Mouse (Mus musculus) forebrain, embryonic 13.5 days (tissue): ENCODE results near the gene Ambp. TPM values are rescaled to one million over a fixed set of nuclear protein-coding genes. Genes with fewer than 3 reads are reported as not detected.
A peak's percentile ranks its signal among the peaks of the same experiment; 100 is the strongest.

Source experiments
- ATAC-seq: fragments of 200-750 bp; cut with Nextera tagmentation; 2 replicates; pipeline ENCODE4 v1.8.0; 2017
- H3K27ac ChIP-seq: fragments of 300-500 bp; sonication (generic); 2 replicates; pipeline ENCODE4 v1.5.1; 2015; ENCODE audit warnings: inconsistent platforms, mild to moderate bottlenecking, moderate library complexity
- H3K27me3 ChIP-seq: fragments of 300-500 bp; sonication (generic); 2 replicates; pipeline ENCODE4 v1.6.1; 2015; ENCODE audit warnings: mild to moderate bottlenecking, inconsistent platforms
- H3K36me3 ChIP-seq: fragments of 300-500 bp; sonication (generic); 2 replicates; pipeline ENCODE4 v1.6.1; 2015; ENCODE audit warnings: mild to moderate bottlenecking, inconsistent platforms; ENCODE audit not compliant: poor library complexity, severe bottlenecking
- H3K4me1 ChIP-seq: fragments of 300-500 bp; sonication (generic); 2 replicates; pipeline ENCODE4 v1.6.1; 2015; ENCODE audit warnings: inconsistent platforms
- H3K4me2 ChIP-seq: fragments of 300-500 bp; sonication (generic); 2 replicates; pipeline ENCODE4 v1.6.1; 2015; ENCODE audit warnings: inconsistent platforms, mild to moderate bottlenecking, moderate library complexity
- H3K4me3 ChIP-seq: fragments of 300-500 bp; sonication (generic); 2 replicates; pipeline ENCODE4 v1.5.1; 2015; ENCODE audit warnings: mild to moderate bottlenecking, inconsistent platforms
- H3K9ac ChIP-seq: fragments of 300-500 bp; sonication (generic); 2 replicates; pipeline ENCODE4 v1.6.1; 2015; ENCODE audit warnings: mild to moderate bottlenecking, inconsistent platforms
- H3K9me3 ChIP-seq: fragments of 300-500 bp; sonication (generic); replicated peaks from 2 replicates; pipeline ENCODE4 v1.6.1; 2016; ENCODE audit warnings: inconsistent platforms
- WGBS: fragments of 180-500 bp; shearing (Covaris S2); methylation state at CpG from one replicate; pipeline ENCODE4 v1.1.7; 2015; 5-methylcytosine and 5-hydroxymethylcytosine counted together
- polyA plus RNA-seq: library from polyadenylated mRNA; unstranded; fragments of >200 nt; fragmentation: Nextera tagmentation; extraction: Ambion mirVana; gene quantifications from 2 replicates; pipeline ENCODE4 v1.2.1, GENCODE M21; 2015

Gene Ambp
- polyA plus RNA-seq, 1 experiment from 2014 or later, result 0.22 TPM

GRCm38 (mm10) chr4:63158961-63159592 lies 4.5 kb upstream of the Ambp start:
- H3K4me2 ChIP-seq, result no peak overlapping the region
- no peaks in the 10 kb centered on the region for H3K27me3 ChIP-seq
- H3K36me3 ChIP-seq, result no peaks in the 10 kb centered on the region
- no peak overlapping the region for H3K4me3 ChIP-seq
- ATAC-seq, result peak; percentile 90
- WGBS, result 17% methylated on average over 5 of the region's 5 CpGs
- no peaks in the 10 kb centered on the region for H3K4me1 ChIP-seq
- H3K27ac ChIP-seq, result no peak overlapping the region
- H3K9me3 ChIP-seq, result no peaks in the 10 kb centered on the region
- no peak overlapping the region for H3K9ac ChIP-seq

GRCm38 (mm10) chr4:63158192-63158591 lies 3.6 kb upstream of the Ambp start:
- Histone ChIP-seq H3K4me1 (no peaks in the 10 kb centered on the region), H3K36me3 (no peaks in the 10 kb centered on the region), H3K9ac (no peak overlapping the region), H3K4me3 (no peak overlapping the region), H3K4me2 (no peak overlapping the region), H3K27ac (no peak overlapping the region), H3K27me3 (no peaks in the 10 kb centered on the region), H3K9me3 (no peaks in the 10 kb centered on the region)
- WGBS, result 90% methylated on average over 7 of the region's 7 CpGs
- ATAC-seq, result no peak

- 69% methylated on average over 8 of the region's 8 CpGs for WGBS
Observed at GRCm38 (mm10) chr4:63156726-63157634, 2.4 kb upstream of the Ambp start.

GRCm38 (mm10) chr4:63155596-63155995 lies 997 bp upstream of the Ambp start:
- Histone ChIP-seq H3K9me3 (no peaks in the 10 kb centered on the region), H3K9ac (no peak overlapping the region), H3K36me3 (no peaks in the 10 kb centered on the region), H3K27ac (no peak overlapping the region), H3K27me3 (no peaks in the 10 kb centered on the region), H3K4me2 (no peak overlapping the region), H3K4me3 (no peak overlapping the region), H3K4me1 (no peaks in the 10 kb centered on the region)
- ATAC-seq, result no peak
- 67% methylated on average over 2 of the region's 2 CpGs for WGBS

More at GRCm38 (mm10) chr4:63156726-63157634, 2.4 kb upstream of the Ambp start:
- ATAC-seq, result no peak
- Histone ChIP-seq H3K9me3 (no peaks in the 10 kb centered on the region), H3K4me3 (no peak overlapping the region), H3K27ac (no peak overlapping the region), H3K9ac (no peak overlapping the region), H3K36me3 (no peaks in the 10 kb centered on the region), H3K4me1 (no peaks in the 10 kb centered on the region), H3K4me2 (no peak overlapping the region), H3K27me3 (no peaks in the 10 kb centered on the region)

- H3K4me2 ChIP-seq, result no peak overlapping the region
- no peak overlapping the region for H3K4me3 ChIP-seq
- 76% methylated on average over 4 of the region's 4 CpGs for WGBS
- no peak overlapping the region for H3K9ac ChIP-seq
- no peaks in the 10 kb centered on the region for H3K36me3 ChIP-seq
- ATAC-seq, result no peak
- H3K4me1 ChIP-seq, result no peaks in the 10 kb centered on the region
- no peak overlapping the region for H3K27ac ChIP-seq
- H3K27me3 ChIP-seq, result no peaks in the 10 kb centered on the region
- no peaks in the 10 kb centered on the region for H3K9me3 ChIP-seq
Observed at GRCm38 (mm10) chr4:63154028-63154427, 571 bp downstream of the Ambp start.

GRCm38 (mm10) chr4:63151127-63151526 lies 3.5 kb downstream of the Ambp start:
- no peak overlapping the region for H3K27ac ChIP-seq
- 90% methylated on average over 6 of the region's 6 CpGs for WGBS
- no peaks in the 10 kb centered on the region for H3K36me3 ChIP-seq
- peaks cover 9% of the 10 kb centered on the region; the same call in 1 of the 2 replicates for H3K9me3 ChIP-seq
- H3K27me3 ChIP-seq, result no peaks in the 10 kb centered on the region
- H3K4me3 ChIP-seq, result no peak overlapping the region
- no peak overlapping the region for H3K4me2 ChIP-seq
- H3K9ac ChIP-seq, result no peak overlapping the region
- peak; percentile 27; the same call in 1 of the 2 replicates for ATAC-seq
- H3K4me1 ChIP-seq, result no peaks in the 10 kb centered on the region

GRCm38 (mm10) chr4:63147268-63147667 lies 7.3 kb downstream of the Ambp start:
- 94% methylated on average over 6 of the region's 6 CpGs for WGBS
- ATAC-seq, result no peak

GRCm38 (mm10) chr4:63129891-63130624 lies 24.5 kb downstream of the Ambp start:
- no peaks in the 10 kb centered on the region for H3K9me3 ChIP-seq
- ATAC-seq, result no peak
- 90% methylated on average over 5 of the region's 5 CpGs for WGBS
- no peak overlapping the region for H3K9ac ChIP-seq
- no peak overlapping the region for H3K4me2 ChIP-seq
- no peaks in the 10 kb centered on the region for H3K27me3 ChIP-seq
- H3K4me1 ChIP-seq, result no peaks in the 10 kb centered on the region
- no peak overlapping the region for H3K4me3 ChIP-seq
- H3K27ac ChIP-seq, result no peak overlapping the region
- H3K36me3 ChIP-seq, result peaks cover 32% of the 10 kb centered on the region

More at GRCm38 (mm10) chr4:63147268-63147667, 7.3 kb downstream of the Ambp start:
- Histone ChIP-seq H3K36me3 (no peaks in the 10 kb centered on the region), H3K4me2 (no peak overlapping the region), H3K27me3 (no peaks in the 10 kb centered on the region), H3K9me3 (peaks cover 13% of the 10 kb centered on the region; the same call in 1 of the 2 replicates), H3K4me3 (no peak overlapping the region), H3K9ac (no peak overlapping the region), H3K27ac (no peak overlapping the region), H3K4me1 (no peaks in the 10 kb centered on the region)

- Histone ChIP-seq H3K36me3 (peaks cover 31% of the 10 kb centered on the region), H3K4me3 (no peak overlapping the region), H3K27ac (0 out of 2 replicates have a peak overlapping the region, but pooled peaks have one; percentile 35), H3K27me3 (no peaks in the 10 kb centered on the region), H3K9ac (no peak overlapping the region), H3K9me3 (no peaks in the 10 kb centered on the region; the same call in 1 of the 2 replicates), H3K4me1 (no peaks in the 10 kb centered on the region), H3K4me2 (no peak overlapping the region)
- ATAC-seq, result no peak
- WGBS, result 17% methylated on average over 8 of the region's 8 CpGs
Observed at GRCm38 (mm10) chr4:63124861-63125466, 29.6 kb downstream of the Ambp start.

GRCm38 (mm10) chr4:63118639-63119437 lies 35.8 kb downstream of the Ambp start:
- Histone ChIP-seq H3K9ac (no peak overlapping the region), H3K4me3 (no peak overlapping the region), H3K9me3 (no peaks in the 10 kb centered on the region; the same call in 1 of the 2 replicates), H3K36me3 (peaks cover 55% of the 10 kb centered on the region), H3K4me2 (no peak overlapping the region), H3K27ac (no peak overlapping the region), H3K4me1 (no peaks in the 10 kb centered on the region), H3K27me3 (no peaks in the 10 kb centered on the region)
- ATAC-seq, result peak; percentile 93
- WGBS, result 90% methylated on average over 5 of the region's 5 CpGs

GRCm38 (mm10) chr4:63105651-63106050 lies 48.9 kb downstream of the Ambp start:
- Histone ChIP-seq H3K27me3 (no peaks in the 10 kb centered on the region), H3K4me1 (no peaks in the 10 kb centered on the region), H3K27ac (no peak overlapping the region), H3K36me3 (peaks cover 34% of the 10 kb centered on the region), H3K9me3 (no peaks in the 10 kb centered on the region), H3K4me2 (no peak overlapping the region), H3K4me3 (no peak overlapping the region), H3K9ac (no peak overlapping the region)
- WGBS, result 93% methylated on average over 8 of the region's 8 CpGs
- no peak for ATAC-seq
